Mouse (Mus musculus) cerebellum, postnatal 14 days (tissue): ENCODE results near the gene Hist1h2br.
"Not testable (repeated sequence)": the region's sequence is repeated elsewhere in the genome, so short reads cannot be mapped to it uniquely, and the experiment has no call there.

Experiments
- DNase-seq, 2 experiments: peaks; one replicate each; pipeline ENCODE4 v3.0.0; 2021; ENCODE audit warnings: mixed read lengths in 2 of 2

Hist1h2br gene

GRCm38 (mm10) chr13:21833461-21833860, at the start of gene Hist1h2br, which contains the start of gene Hist1h2ap:
Gene Hist1h2br (plus strand): TSS chr13:21833743.
Gene Hist1h2ap (minus strand): TSS chr13:21833507.
- not testable (repeated sequence) for DNase-seq

- no peak for DNase-seq
Observed at GRCm38 (mm10) chr13:21784311-21784710, 49.2 kb upstream of the Hist1h2br start.

DNA sequence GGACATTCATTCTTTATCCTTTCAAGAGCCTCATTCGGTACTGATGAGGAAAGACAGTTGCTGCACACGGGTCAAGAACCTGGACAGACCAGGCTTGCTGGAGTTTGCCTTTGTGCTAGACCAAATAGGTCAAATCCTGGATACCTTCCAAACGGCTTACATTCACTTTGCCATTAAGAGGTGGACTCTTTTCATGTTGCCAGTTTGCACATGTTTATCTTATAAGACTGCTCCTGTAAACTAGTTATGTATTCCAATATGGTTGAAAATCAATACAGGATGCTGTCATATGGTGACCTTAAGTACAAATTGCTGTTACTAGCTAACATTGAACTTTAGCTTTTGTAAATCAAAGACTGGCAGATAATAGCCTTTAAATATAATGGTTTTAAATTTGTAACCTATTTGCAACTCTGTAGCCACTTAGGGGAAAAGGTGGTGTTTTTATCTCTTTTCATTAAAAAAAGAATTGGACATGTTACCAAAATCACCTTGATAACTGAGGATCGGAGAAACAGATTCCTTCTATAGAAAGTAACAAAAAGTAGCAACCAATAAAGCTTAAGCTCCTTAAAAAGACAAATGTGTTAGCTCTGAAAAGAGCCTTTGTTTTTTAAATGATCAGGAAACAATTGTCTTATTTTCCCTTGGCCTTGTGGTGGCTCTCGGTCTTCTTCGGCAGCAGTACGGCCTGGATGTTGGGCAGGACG, 47.2 kb upstream of the Hist1h2br start:
- no peak for DNase-seq

- peak; percentile 92 to 97 for DNase-seq
Observed at GRCm38 (mm10) chr13:21786899-21787629, 46.5 kb upstream of the Hist1h2br start, which contains the start of the genes Hist1h2an and Hist1h2bp. Gene Hist1h2an (minus strand): TSS chr13:21787218. Gene Hist1h2bp (plus strand): TSS chr13:21787461.

- no peak for DNase-seq
Observed at GRCm38 (mm10) chr13:21787760-21788593, 45.6 kb upstream of the Hist1h2br start.

DNA sequence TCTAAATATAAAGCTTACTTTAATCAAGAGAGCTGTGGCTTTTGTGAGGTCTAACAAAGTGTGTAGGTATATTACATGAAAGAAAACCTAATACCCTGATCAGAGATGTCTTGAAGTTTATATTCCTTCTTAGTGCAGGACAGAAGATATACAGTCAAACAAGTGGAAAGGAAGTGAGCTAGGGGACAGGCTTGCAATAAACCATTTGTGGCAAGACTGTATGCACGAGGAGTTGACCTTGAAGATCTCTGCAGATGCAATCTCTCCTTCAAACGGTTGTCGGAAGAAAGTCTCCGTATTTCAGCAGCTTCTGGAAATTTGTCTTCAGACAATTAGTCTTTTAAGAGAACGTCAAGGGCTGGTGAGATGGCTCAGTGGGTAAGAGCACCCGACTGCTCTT, 43.6 kb upstream of the Hist1h2br start:
- DNase-seq = no peak

GRCm38 (mm10) chr13:21790601-21791283, 42.8 kb upstream of the Hist1h2br start:
- DNase-seq = peak; percentile 8 to 9

GRCm38 (mm10) chr13:21795584-21795983, 38.0 kb upstream of the Hist1h2br start:
- no peak for DNase-seq

DNA sequence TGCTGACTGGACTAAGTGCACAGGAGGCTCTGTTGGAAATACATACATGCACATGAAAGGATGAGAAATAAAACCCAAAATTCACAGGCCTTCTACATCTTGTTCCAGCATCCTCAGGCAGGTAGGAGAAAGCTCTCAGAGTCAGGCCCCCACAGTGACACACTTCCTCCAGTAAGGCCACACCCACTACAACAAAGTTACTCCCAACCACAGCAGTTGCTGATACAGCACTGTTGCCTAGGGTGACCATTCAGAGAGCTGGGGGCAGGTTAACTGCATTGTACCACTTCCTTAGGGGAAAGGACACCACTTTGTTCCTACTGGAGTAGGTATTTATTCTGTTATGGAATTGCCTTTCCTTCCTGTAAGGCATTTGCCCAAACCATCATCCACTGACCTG, 36.4 kb upstream of the Hist1h2br start:
- not testable (repeated sequence) for DNase-seq

GRCm38 (mm10) chr13:21803058-21803457, 30.5 kb upstream of the Hist1h2br start:
- not testable (repeated sequence) for DNase-seq

- DNase-seq = not testable (repeated sequence)
Observed at GRCm38 (mm10) chr13:21810073-21810472, 23.5 kb upstream of the Hist1h2br start, which contains the start of the genes Hist1h2bq and Hist1h2ao. Gene Hist1h2bq (minus strand): TSS chr13:21810197. Gene Hist1h2ao (plus strand): TSS chr13:21810465.

GRCm38 (mm10) chr13:21811074-21811473, 22.5 kb upstream of the Hist1h2br start:
- not testable (repeated sequence) for DNase-seq

GRCm38 (mm10) chr13:21811539-21811938, 22.0 kb upstream of the Hist1h2br start, which contains the start of gene Hist1h4m:
Gene Hist1h4m (plus strand): TSS chr13:21811746.
- peak; percentile 18 to 58 for DNase-seq

GRCm38 (mm10) chr13:21812092-21812491, 21.5 kb upstream of the Hist1h2br start:
- DNase-seq = not testable (repeated sequence)

DNA sequence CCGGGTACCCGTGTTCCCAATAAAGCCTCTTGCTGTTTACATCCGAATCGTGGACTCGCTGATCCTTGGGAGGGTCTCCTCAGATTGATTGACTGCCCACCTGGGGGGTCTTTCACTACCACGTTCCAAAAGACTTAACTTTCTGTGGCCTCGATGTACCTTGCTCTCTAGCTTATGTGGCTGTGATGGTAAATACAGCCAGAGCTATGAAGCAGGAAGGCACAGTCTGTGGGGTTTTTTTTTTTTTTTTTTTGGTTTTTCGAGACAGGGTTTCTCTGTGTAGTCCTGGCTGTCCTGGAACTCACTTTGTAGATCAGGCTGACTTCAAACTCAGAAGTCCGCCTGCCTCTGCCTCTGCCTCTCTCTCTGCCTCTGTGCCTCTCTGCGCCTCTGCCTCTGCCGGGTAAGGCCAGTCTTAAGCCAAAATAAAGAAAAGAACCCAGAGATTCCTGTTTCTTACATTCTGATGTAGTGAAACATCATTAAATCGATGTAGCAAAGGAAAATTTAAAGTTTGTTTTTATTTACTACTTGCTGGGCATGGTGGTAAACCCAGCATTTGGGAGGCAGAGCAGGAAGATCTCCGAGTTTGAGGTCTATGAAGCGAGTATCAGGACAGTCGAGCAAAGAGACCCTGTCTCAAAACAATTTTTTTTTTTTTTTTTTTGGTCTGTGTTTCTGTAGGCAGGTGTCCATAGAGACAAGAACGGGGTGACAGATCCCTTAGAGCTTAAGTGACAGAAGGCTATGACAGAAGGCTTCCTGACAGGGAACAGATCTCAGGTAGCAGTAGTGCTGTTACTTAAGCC, 13.3 kb upstream of the Hist1h2br start:
- not testable (repeated sequence) for DNase-seq

DNA sequence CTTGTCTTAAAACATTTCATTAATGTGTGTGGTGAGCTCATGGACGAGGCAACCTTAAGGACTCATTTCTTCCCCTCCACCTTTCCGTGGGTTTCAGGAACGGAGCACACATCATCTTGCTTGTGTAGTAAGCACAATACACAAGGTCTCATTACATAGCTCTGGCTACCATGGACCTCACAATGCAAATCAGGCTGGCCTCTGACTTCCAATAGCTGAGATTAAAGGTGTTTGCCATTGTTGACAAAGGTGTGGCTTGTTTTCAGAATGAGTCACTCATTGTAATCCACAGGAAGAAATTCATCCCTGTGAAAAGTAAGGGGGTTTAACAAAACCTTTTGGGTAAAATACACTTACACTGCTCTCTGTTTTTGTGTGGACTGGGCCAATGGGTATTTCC, 5.0 kb upstream of the Hist1h2br start:
- no peak for DNase-seq

DNA sequence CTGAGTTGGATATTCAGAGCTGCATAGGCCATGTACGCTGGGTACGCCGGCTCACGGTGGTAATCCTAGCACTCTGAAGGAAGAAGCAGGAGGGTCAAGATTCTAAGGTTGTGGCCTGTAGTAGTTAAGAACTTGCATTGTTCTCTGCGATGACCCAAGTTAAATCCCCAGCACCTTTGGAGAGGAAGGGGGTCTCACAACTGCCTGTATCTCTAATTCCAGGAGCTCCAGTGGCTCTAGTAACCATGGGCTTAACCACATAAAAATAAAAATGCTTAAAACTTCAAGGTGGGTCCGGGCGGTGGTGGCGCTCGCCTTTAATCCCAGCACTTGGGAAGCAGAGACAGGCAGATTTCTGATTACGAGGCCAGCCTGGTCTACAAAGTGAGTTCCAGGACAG, 3.2 kb upstream of the Hist1h2br start:
- DNase-seq = no peak

DNA sequence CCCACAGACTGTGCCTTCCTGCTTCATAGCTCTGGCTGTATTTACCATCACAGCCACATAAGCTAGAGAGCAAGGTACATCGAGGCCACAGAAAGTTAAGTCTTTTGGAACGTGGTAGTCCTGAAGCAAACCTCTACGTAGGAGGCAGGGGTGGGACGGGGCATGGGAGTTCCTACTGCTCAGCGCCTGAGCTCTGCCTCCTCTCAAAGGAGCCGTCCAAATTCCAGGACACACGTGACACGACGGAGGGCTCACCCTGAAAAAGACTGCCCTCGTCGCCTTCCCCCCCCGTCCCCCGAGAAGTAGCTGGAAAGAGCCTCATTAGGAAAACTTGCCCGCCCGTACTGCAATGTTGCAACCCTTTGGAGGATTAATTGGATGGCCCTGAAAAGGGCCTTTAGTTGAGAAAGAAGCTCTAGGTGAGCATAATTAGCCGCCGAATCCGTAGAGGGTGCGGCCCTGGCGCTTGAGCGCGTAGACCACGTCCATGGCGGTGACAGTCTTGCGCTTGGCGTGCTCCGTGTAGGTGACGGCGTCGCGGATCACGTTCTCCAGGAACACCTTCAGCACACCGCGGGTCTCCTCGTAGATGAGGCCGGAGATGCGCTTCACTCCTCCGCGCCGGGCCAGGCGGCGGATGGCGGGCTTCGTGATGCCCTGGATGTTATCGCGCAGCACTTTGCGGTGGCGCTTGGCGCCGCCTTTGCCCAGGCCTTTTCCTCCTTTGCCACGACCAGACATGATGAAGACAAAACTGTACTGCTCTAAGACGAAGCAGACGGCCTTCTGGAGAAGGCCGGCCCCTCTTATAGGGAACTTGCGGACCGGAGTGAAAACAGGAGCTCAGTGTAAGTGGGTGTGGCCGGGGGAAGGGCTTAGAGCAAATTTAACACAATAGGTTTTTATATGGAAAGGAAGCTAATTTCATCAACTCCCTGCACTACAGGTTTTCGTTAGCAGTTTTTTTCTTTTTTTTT, 1.8 kb upstream of the Hist1h2br start, which contains the start of gene Hist1h4n:
Gene Hist1h4n, minus strand, starts transcription at position 779 of the 977 bp plus-strand sequence.
- DNase-seq = peak in 1 of 2 experiments; percentile 51

- not testable (repeated sequence) for DNase-seq
Observed at GRCm38 (mm10) chr13:21840508-21840907, 7.0 kb downstream of the Hist1h2br start.

DNA sequence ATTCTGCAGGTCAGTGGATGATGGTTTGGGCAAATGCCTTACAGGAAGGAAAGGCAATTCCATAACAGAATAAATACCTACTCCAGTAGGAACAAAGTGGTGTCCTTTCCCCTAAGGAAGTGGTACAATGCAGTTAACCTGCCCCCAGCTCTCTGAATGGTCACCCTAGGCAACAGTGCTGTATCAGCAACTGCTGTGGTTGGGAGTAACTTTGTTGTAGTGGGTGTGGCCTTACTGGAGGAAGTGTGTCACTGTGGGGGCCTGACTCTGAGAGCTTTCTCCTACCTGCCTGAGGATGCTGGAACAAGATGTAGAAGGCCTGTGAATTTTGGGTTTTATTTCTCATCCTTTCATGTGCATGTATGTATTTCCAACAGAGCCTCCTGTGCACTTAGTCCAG, 12.8 kb downstream of the Hist1h2br start:
- DNase-seq = not testable (repeated sequence)
